Mouse (Mus musculus): ENCODE data around the gene Zc3h12a.

Zc3h12a gene

DNA sequence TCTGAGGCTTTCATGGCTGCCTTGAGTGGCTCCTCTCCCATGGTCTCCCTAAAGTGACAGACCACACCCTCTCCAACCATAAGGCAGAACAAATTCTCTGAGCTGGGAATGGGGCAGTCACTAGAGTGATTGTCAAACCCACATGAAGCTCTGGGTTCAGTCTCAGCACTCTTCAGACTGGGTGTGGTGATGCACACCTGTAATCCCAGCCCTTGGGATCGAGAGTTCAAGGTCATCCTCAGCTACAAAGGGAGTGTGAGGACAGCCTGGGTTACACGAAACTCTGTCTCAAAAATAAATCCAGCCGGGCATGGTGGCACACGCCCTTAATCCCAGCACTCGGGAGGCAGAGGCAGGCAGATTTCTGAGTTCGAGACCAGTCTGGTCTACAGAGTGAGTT, 24.8 kb upstream of the Zc3h12a start:
- in situ Hi-C loops (cut with MboI; ENCODE audit: low pct_unique_long_range_greater_than_20kb in 1 of 2, low sequenced_read_pairs in 2 of 2, unreplicated experiment in 1 of 2), result no loop called here

DNA sequence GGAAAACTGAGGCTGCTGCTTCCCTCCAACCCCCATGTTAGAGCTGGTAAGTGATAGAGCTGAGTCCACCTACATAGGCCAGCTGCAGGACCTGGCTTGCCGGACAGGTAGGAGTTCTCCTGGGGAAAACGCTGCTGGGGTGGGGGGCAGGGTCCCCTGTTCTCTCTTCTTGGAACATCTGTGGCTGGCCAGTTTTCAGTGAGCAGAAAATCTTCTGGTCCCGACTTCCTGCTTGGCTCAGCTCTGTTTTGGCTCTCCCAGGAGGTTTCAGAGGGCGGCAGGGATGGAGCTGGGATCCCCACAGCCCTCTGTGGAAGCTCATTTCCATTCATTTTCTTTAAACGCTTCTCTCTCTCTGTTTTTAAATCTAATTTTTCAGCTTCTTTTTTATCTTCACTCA, 21.8 kb upstream of the Zc3h12a start:
- in situ Hi-C loops (cut with MboI; ENCODE audit: low pct_unique_long_range_greater_than_20kb in 1 of 2, low sequenced_read_pairs in 2 of 2, unreplicated experiment in 1 of 2), result no loop called here

DNA sequence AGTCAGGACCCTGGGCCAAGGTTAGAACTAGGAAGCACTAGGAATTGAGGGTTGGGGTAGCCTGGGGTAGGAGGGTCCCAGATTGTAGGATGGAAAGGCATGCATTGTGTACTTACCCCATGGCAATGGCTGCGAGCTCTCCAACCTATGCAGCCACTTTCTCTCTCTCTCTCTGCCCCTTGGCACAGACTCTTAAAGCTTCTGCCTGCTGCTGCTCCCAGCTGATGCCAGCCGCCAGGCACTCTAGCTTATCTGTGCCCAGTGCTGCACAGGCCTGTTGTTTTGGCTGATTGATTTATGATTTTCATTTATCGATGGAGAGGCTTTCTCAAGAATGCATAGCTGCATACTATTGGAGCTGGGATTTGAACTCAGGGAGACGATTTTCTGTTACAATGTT, 20.3 kb upstream of the Zc3h12a start:
- in situ Hi-C loops (cut with MboI; ENCODE audit: low pct_unique_long_range_greater_than_20kb in 1 of 2, low sequenced_read_pairs in 2 of 2, unreplicated experiment in 1 of 2), result no loop called here

DNA sequence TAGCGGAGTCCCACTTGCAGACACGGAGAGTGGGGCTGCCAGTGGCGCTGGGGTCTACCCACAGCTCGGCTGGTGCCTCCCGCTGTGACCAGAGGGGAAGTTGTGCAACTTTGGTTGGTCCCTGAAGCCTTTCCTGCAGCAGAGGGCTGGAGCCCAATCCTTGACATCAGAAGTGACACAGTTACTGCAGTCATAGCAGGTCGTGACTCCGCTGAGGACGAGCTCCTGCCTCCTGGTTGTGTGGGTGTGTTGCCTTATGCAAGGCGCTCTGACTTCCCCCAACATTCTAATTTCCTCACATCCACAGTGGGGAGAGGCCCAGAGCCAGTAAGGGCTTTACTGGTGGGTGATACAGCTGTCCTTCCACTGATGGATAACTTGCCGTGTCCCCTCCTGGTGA, 17.6 kb upstream of the Zc3h12a start:
- in situ Hi-C loops (cut with MboI; ENCODE audit: low pct_unique_long_range_greater_than_20kb in 1 of 2, low sequenced_read_pairs in 2 of 2, unreplicated experiment in 1 of 2), result no loop called here

DNA sequence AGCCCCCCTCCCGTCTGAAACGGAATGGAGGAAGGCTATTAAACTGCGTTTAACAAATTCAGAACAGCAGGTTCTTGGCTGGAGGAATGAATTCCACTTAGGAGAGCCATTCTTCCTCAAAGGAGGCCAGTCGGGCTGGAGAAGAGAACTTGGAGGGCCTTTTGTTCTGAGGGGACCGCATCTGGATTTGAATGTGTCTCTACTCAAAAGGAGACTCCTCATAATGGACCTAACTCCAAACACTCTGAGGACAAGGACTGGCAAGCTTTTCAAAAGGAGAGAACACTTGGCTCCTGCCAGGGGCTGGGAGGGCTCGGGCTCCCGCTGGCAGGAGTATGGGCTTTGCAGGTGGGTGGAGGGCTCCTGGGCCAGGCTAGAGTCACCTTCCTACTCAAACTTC, 17.0 kb upstream of the Zc3h12a start:
- in situ Hi-C loops (cut with MboI; ENCODE audit: low pct_unique_long_range_greater_than_20kb in 1 of 2, low sequenced_read_pairs in 2 of 2, unreplicated experiment in 1 of 2), result no loop called here

DNA sequence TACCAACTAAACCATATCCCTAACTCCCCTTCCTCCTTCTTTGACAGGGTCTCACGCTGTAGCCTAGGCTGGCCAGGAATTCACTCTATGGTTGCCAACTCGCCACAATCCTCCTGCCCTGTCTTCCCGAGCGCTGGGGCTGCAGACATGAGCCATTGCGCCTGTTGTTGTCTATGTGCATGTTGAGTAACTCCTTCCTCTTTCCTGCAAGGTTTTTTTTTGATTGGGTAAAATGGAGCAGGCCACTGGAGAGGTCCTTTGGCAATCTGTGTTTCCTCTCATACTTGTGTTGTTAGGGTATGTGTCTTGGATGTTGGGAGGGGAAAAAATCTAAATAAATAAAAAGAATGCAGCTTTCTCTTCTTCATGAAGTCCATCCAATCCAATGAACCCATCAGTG, 16.6 kb upstream of the Zc3h12a start:
- in situ Hi-C loops (cut with MboI; ENCODE audit: low pct_unique_long_range_greater_than_20kb in 1 of 2, low sequenced_read_pairs in 2 of 2, unreplicated experiment in 1 of 2), result no loop called here

DNA sequence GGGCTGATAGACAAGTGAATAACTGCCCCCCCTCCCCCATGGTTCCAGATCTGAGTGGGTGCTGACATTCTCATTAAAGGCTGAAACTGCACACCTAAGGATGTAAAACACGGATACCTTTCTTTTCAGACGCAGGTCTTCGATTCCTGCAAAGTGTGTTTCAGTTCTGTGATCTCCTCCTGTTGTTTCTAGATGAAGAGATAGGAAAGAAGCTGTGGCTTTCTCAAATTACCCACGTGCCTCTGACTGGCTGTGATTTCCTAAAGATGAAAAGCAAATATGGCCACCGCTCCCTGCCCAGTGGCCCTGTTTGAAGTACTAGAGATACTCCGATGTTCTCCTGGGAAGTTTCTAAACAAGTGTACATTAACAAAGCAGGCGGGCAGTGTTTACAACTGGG, 10.7 kb upstream of the Zc3h12a start:
- in situ Hi-C loops (cut with MboI; ENCODE audit: low pct_unique_long_range_greater_than_20kb in 1 of 2, low sequenced_read_pairs in 2 of 2, unreplicated experiment in 1 of 2), result no loop called here

DNA sequence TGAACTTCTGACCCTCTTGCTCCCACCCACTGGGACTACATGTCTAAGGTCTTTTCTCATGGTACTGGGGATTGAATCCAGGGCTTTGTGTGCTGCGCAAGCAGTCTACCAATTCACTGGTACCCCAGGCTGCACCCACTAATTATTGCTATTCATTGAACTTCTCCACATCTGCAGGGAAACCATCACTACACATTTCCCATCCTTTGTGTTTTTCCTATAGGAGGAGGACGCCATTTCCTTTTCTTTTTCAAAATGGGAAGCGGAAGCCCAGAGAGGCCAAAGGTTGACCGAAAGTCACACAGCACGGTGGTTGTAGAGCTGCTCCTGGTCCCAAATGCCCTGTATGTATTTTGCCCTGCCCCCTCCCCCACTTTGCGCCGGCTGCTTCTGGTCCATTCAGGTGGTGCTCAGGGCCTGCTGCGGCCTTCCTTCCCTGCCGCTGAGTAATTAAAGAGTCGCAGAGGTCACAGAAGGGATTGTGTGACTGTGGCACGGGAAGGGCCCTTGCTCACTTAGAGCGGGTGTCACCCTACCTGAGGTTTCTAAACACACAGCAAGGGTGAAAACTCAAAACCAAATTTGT, 8.8 kb upstream of the Zc3h12a start:
- in situ Hi-C loops (cut with MboI; ENCODE audit: low pct_unique_long_range_greater_than_20kb in 1 of 2, low sequenced_read_pairs in 2 of 2, unreplicated experiment in 1 of 2), result no loop called here

DNA sequence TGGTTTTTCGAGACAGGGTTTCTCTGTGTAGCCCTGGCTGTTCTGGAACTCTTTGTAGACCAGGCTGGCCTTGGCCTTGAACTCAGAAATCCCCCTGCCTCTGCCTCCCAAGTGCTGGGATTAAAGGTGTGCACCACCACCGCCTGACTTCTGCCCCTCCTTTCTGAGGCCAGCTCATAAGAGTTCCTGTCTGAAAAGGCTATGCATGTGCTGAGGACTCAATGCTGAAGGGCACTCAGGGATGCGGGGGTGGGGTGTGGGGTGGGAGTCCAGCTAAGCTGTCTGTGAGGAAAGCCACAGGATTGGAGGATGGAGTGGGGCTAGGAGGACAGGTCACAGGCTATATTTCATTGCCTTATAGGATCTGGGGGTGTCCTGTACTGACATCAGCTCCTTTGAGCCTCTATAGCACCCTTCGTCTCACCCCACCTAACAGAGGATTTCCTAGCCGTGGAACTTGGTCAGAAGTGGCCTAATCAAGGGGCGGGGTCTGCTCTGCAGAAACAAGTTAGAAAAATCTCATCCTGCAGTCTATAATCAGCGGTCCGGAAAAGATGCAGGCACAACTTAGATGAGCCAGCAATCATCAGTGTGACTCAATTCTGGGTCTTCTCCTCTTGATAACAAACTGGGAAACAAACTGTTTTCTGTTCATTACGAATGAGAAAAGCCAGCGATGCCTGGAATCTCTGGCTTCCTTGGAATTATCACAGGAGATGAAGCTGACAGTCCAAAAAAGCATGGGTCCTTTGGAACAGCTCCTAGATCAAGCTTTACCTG, 7.6 kb upstream of the Zc3h12a start:
- in situ Hi-C loops (cut with MboI; ENCODE audit: low pct_unique_long_range_greater_than_20kb in 1 of 2, low sequenced_read_pairs in 2 of 2, unreplicated experiment in 1 of 2), result no loop called here

DNA sequence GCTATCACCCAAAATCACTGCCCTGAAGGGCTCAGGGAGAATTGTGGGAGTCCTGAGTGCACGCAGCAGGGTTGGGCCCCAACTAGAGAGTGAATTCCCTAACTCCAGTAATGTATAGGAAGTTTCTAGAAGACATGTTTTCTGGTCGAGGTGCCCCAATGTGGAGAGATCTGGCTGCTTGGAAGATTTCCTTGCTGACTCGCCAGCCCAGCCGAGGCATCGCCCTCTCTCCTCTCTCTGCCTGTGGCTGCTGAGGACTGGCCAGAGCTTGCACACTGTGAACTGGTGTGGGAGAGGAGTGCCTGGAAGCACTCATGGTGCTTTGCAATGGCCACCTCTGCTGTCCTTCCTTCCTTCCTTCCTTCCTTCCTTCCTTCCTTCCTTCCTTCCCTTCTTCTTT, 7.0 kb upstream of the Zc3h12a start:
- in situ Hi-C loops (cut with MboI; ENCODE audit: low pct_unique_long_range_greater_than_20kb in 1 of 2, low sequenced_read_pairs in 2 of 2, unreplicated experiment in 1 of 2), result no loop called here

DNA sequence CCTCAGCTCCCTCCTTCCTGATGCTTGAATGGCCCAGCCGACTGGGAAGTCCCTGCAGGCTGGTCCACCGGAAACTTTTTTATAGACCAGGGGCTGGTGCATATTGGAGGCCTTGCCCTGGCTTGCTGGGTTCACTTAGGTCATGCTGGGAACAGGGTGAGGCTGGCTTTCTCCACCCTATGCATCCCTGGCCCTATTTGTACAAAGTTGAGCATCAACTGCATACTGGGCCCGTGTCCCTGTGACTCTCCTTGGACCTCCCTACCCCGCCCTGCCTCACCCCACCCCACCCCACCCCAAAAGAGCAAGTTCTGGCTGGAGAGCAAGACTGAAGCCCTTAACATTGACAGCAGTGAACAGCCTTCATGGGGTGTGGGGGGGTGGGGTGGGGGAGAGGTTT, 6.6 kb upstream of the Zc3h12a start:
- in situ Hi-C loops (cut with MboI; ENCODE audit: low pct_unique_long_range_greater_than_20kb in 1 of 2, low sequenced_read_pairs in 2 of 2, unreplicated experiment in 1 of 2), result no loop called here

DNA sequence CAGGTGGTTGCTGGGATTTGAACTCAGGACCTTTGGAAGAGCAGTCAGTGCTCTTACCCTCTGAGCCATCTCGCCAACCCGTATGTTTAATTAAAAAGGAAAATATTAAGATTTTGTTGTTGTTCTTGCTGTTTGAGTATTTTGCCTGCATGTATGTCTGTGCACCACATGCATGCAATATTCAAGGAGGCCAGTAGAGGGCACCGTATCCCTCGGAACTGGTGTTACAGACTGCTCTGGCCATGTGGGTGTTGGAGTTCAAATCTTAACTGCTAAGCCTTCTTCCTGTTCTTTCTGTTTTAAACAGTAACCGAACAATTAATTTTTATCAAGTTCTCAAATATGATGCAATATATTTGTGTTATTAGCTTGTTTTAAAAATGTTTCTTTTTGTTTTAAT, 4.8 kb upstream of the Zc3h12a start:
- in situ Hi-C loops (cut with MboI; ENCODE audit: low pct_unique_long_range_greater_than_20kb in 1 of 2, low sequenced_read_pairs in 2 of 2, unreplicated experiment in 1 of 2), result no loop called here

DNA sequence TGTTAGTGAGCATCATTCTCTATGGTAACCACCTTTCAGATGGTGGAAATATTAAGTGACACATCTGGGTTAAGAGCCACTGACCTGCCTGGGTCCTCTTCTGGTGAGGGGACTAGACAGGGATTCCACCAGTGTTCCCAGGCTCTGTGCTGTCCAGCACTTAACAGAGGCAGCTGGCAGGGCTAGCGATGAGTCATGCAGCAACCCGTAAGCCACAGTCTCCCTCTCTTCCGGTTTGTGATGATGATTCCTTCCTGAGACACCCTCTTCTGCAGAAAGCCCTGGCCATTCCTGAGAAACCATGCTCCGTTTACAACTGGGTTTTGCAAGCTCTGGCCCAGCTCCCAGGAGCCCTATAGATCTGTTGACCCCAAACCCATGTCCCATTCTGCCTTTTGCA, 3.9 kb upstream of the Zc3h12a start:
- in situ Hi-C loops (cut with MboI; ENCODE audit: low pct_unique_long_range_greater_than_20kb in 1 of 2, low sequenced_read_pairs in 2 of 2, unreplicated experiment in 1 of 2), result no loop called here

DNA sequence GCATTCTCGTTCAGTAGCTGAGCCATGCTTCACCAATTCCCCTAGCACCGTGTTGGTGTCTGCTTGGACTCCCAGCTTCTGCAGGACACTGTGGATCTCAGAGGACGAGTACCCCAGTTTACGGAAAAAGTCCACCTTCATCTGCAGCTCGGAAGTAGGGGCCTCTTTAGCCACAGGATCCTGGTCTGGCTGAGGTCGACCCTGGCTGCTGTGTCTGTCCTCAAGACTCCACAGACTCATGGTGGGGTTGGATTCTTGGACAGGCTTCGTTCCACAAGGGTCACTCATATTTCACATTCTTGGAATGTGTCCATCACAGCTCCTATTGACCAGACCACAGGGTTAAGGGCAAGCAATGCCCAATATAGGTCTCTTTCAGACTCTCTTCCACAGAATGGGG, 879 bp downstream of the Zc3h12a start:
- in situ Hi-C loops (cut with MboI; ENCODE audit: low pct_unique_long_range_greater_than_20kb in 1 of 2, low sequenced_read_pairs in 2 of 2, unreplicated experiment in 1 of 2), result no loop called here

DNA sequence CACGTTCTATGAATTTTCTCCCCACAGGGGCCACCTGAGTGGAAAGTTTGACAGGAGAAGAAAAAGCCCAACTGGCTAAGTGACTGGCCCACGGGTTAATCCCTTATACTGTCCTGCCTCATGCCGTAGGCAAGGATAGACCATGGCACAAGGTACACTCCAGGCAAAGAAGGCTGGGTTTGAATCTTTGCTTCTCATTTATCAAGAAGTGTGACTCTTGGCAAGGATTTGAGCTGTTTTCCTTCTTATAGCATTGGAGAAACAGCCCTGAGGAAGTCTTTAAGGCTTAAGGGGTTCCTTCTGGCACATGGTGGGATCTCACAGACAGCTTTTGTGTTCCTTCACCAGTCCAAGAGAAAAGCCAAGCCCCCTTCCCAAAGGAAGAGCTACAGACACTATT, 1.5 kb downstream of the Zc3h12a start:
- in situ Hi-C loops (cut with MboI; ENCODE audit: low pct_unique_long_range_greater_than_20kb in 1 of 2, low sequenced_read_pairs in 2 of 2, unreplicated experiment in 1 of 2), result no loop called here

DNA sequence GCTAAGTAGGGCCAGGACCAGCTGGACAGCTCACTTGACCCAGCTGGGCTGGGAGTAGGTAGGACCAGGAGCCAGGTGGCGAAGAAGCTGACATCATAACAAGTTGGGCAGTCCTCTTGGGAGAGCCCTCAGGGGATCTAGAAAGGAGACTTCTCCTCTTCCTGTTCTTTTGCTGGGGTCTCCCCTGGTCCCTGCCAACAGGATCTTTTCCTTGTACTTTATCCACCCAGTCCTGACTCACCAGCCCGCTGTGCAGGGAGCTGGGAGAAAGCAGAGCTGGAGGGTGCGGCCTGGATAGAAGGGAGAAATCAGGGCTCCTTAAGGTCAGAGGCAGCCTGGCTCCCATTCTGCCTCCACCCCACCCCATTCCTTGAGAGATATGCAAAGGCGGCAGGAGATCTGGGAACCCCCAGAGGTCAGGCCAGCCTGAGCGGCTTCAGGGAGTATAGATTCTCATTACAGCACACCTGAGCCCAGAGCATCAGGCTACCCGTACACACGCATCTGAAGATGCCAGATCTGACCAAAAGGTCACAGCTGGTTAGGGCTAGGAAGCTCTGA, 2.2 kb downstream of the Zc3h12a start:
- in situ Hi-C loops (cut with MboI; ENCODE audit: low pct_unique_long_range_greater_than_20kb in 1 of 2, low sequenced_read_pairs in 2 of 2, unreplicated experiment in 1 of 2), result no loop called here

DNA sequence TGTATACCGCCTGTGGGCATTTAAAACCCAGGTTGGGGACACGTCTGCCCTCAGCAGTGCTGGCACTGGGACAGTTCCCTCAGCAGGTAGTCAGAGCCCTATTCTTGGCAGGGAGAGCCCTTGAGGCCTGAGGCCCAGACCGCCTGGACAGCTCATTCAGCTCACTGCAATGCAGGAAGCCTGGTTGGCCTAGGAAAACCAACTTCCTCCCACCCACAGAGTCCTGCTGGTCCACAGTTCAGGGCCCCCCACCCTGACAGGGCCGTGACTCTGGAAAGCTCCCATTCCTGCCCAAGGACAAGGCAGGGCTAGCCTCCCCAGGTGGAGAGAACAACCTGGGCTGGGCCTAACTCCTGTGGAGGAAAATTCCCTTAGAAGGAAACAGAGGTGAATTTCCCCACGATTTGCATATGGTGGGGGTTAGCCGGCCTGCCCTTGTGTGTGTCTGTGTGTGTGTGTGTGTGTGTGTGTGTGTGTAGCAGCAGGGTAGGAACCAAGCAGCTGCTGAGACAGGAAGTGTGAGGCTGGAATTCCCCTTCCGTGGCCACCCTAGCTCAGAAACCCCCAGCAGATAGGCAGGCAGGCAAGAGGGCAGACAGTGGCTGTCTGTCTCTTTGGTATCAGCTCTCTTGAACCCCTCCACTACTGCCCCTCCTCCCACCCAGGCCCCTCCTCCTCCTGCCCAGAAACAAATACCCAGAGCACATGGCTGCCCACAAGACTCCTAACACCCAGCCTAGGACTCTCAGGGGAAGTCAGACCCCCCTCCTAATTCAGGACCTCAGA, 3.0 kb downstream of the Zc3h12a start:
- in situ Hi-C loops (cut with MboI; ENCODE audit: low pct_unique_long_range_greater_than_20kb in 1 of 2, low sequenced_read_pairs in 2 of 2, unreplicated experiment in 1 of 2), result no loop called here

DNA sequence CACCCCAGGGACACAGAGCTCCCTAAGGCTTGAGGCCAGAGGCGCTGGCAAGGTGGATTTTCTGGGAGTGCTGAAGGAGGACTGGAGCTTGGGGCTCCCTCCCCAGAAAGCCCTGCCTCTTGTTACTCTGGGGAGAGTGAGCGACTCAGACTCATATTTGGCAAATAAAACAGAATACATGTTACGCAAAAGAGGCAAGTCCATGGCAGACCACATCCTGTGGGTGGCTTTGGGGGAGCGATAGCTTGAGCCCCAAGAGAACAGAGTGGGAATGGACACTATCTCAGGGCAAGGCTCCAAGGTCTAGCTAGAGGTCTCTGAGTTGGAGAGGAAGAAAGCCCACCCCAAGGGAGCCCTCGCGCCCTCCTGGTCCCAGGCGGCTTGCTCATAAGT, 4.4 kb downstream of the Zc3h12a start:
- in situ Hi-C loops (cut with MboI; ENCODE audit: low pct_unique_long_range_greater_than_20kb in 1 of 2, low sequenced_read_pairs in 2 of 2, unreplicated experiment in 1 of 2), result no loop called here

DNA sequence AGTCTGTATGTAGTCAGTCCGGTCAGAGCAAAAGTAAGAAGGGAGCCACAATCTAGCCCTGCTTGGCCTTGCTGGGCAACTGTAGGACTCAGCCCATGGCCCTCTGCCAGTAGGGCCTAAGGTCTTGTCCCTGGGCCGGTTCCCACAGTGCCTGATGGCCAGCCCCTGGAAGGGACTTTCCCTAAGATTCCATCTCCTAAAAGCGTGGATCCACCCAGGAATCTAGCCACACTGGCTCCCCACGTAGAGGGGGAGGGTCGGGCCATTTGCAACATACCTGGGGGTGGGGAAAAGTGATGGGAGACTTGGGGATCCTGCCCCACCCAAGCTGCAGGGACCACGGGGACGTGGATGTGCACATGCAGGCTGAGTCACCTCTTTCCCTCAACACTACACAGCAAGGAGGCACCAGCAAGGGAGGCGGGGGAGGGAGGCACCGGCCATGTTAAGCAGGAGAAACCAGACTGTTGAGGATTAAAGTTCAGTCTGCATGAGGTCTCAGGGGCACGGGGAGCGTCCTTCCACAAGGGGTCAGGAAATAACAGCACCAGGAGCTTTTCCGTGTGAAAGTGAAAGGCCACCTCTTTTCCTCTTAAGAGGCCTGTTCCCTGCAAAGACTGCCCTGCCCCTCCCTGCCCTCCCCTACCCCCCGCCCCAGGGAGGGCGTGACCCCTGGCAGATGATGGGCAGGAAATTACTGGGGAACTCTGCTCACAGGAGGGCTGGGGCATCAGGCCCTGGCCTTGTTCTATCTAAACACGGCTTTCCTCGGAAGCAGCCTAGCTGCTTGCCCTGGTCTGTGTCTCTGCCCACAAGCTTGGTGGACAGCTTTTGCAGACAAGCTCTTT, 5.0 kb downstream of the Zc3h12a start:
- in situ Hi-C loops (cut with MboI; ENCODE audit: low pct_unique_long_range_greater_than_20kb in 1 of 2, low sequenced_read_pairs in 2 of 2, unreplicated experiment in 1 of 2), result no loop called here

All from mouse embryonic stem cell (cell line).